Mouse (Mus musculus) myocyte (in vitro differentiated cells): ENCODE data around the gene Mxd3.

Experiments
- MYOD1 ChIP-seq, 3 experiments: IDR thresholded peaks; one replicate each; pipeline ENCODE4 v1.6.1; 2011; ENCODE audit warnings: control low read depth in 2 of 3, low read depth in 2 of 3, mild to moderate bottlenecking in 2 of 3, moderate library complexity in 1 of 3; ENCODE audit not compliant: insufficient read length in 2 of 3, control insufficient read depth in 1 of 3
- MYOG ChIP-seq, 3 experiments: IDR thresholded peaks; one replicate each; pipeline ENCODE4 v1.6.1; 2011; ENCODE audit warnings: control low read depth in 2 of 3, low read depth in 2 of 3, mild to moderate bottlenecking in 2 of 3; ENCODE audit not compliant: insufficient read length in 2 of 3, control insufficient read depth in 1 of 3, insufficient read depth in 1 of 3
- POLR2A ChIP-seq: IDR thresholded peaks from one replicate; pipeline ENCODE4 v1.6.1; 2011; ENCODE audit warnings: low read depth, mild to moderate bottlenecking, control low read depth, moderate library complexity; ENCODE audit not compliant: insufficient read length
- TCF3 ChIP-seq: IDR thresholded peaks from one replicate; pipeline ENCODE4 v1.6.1; 2011; ENCODE audit warnings: low read depth, control low read depth; ENCODE audit not compliant: insufficient read length
- USF1 ChIP-seq: IDR thresholded peaks from one replicate; pipeline ENCODE4 v1.6.1; 2011; ENCODE audit warnings: low read depth, mild to moderate bottlenecking, control low read depth, moderate library complexity

- TF ChIP-seq POLR2A (no peak), MYOD1 (IDR thresholded peaks at IDR 0.05; ENCODE audit: control insufficient read depth in 1 of 3, insufficient read length in 2 of 3, low read depth in 2 of 3) (no peak), USF1 (no peak), TCF3 (no peak), MYOG (IDR thresholded peaks at IDR 0.05; ENCODE audit: control insufficient read depth in 1 of 3, insufficient read depth in 1 of 3, insufficient read length in 2 of 3, low read depth in 2 of 3) (no peak)
These were observed 52.0 kb downstream of the Mxd3 start for GRCm38 (mm10) chr13:55277646-55278045.
